Mouse (Mus musculus): ENCODE results near the gene Mrps6. TPM values are rescaled to one million over a fixed set of nuclear protein-coding genes. Genes with fewer than 3 reads are reported as not detected.

Gene Mrps6
- polyA plus RNA-seq, 1 experiment from 2014 or later: 95.4 TPM

- no peaks in the 10 kb centered on the region for H3K9me3 ChIP-seq (ENCODE audit: control insufficient read depth, low read depth, low read length)
- no peaks in the 10 kb centered on the region for H3K36me3 ChIP-seq (ENCODE audit: control insufficient read depth, insufficient read depth, low read length)
- peaks cover 5% of the 10 kb centered on the region; the same call in 1 of the 2 replicates for H3K4me1 ChIP-seq (ENCODE audit: control insufficient read depth, insufficient read depth, low read length)
- H3K27me3 ChIP-seq (ENCODE audit: control insufficient read depth, insufficient read depth, low read length): no peaks in the 10 kb centered on the region
- no peak overlapping the region for H3K27ac ChIP-seq (ENCODE audit: low read length)
- 16% methylated on average over 6 of the region's 6 CpGs for WGBS
- peak overlapping the region; percentile 93 for H3K4me2 ChIP-seq (replicated peaks; ENCODE audit: low read depth, low read length)
- ATAC-seq (ENCODE audit: insufficient number of reproducible peaks, insufficient read depth, low FRiP score, low read depth): no peak
- peak overlapping the region; percentile 42; the same call in 1 of the 2 replicates for H3K4me3 ChIP-seq (ENCODE audit: low read depth, low read length)
- 0 out of 2 replicates have a peak overlapping the region, but pooled peaks have one; percentile 36 for H3K9ac ChIP-seq (replicated peaks; ENCODE audit: low read depth, low read length)
Measured at GRCm38 (mm10) chr16:92159114-92159513, 101.0 kb downstream of the Mrps6 start.

Other genes with a start within 250 kb of the Mrps6 start
- gene Gm49711, start within 50 bp of the Mrps6 start, polyA plus RNA-seq (2014; fragmentation: Nextera tagmentation; extraction: Ambion mirVana): not detected in 2 replicates
- gene Slc5a3, start 52 bp downstream of the Mrps6 start, polyA plus RNA-seq (2014; fragmentation: Nextera tagmentation; extraction: Ambion mirVana): 8.5 and 9.8 TPM in 2 replicates
- gene Kcne2, start 234.1 kb downstream of the Mrps6 start, polyA plus RNA-seq (2014; fragmentation: Nextera tagmentation; extraction: Ambion mirVana): 1.8 and 2.2 TPM in 2 replicates
- gene Smim11, start 243.0 kb downstream of the Mrps6 start, polyA plus RNA-seq (2014; fragmentation: Nextera tagmentation; extraction: Ambion mirVana): 143 and 151 TPM in 2 replicates